Mouse (Mus musculus): ENCODE data around the gene Poldip3.

Gene Poldip3

GRCm38 (mm10) chr15:83122566-83123145, 26.5 kb downstream of the Poldip3 start, which contains the start of gene Rrp7a:
Rrp7a (minus strand) TSS chr15:83122801.
- peak; percentile 88 for DNase-seq

DNA sequence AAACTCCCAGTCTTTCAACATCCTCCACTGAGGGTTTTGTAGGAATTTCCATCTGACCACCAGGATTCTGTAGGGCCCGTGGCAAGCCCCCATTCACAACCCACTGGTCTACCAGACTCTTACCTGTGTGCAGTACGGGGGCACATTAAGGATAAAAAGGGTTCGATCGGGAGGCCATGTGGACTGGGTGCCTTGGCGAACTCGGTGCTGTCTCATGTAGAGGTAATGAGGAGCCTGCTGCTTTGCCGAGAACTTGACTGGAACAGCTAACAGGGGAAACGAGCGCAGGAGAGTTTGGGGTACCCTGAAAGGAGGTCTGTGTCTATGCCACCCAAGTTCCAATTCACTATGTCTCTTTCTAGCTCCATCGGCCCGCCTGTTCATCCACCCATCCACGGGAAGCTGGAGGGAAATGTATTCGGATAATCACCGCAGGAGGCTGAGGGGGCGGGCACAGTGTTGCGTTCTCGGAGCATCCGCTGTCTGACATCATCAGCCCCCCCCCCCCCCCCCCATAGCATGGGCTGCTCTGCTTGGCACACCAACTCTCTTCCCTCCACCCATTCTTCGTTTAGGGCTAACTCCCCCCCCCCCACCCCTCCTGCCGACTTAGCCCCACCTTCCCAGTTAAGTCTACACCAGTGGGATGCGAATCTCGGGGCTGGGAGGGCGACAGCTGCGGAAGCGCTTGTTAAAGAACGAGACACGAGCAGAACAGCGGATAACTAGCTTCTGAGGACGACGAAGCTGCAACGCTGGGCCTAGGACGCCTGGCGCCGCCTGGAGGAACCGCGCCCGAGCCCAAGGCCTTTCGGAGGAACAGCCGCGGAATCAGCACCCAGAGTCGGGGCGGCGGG, 27.2 kb downstream of the Poldip3 start:
- DNase-seq: peak; percentile 52

DNA sequence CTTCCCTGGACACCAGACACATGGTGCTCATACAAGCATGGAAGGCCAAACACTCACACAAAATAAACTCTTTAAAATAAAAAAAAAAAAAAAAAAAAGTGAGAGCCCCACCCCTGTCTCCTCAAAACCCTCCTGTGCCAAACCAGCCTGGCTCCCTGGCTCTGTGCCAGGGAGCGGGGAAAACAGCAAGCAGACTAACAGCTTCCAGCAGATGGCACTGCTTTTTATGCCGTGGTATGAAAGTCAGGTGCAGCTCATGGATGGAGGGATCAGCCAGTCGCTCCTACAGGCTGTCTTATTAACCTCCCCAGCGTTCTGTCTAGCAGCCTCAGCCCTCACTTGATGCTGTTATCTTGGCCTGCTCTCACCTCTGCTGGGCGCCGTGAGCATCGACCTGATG, 30.8 kb downstream of the Poldip3 start:
- DNase-seq: peak; percentile 71

GRCm38 (mm10) chr15:83115071-83115470, 34.1 kb downstream of the Poldip3 start:
- no peak for DNase-seq

- no peak for DNase-seq
Measured at GRCm38 (mm10) chr15:83114106-83114505, 35.1 kb downstream of the Poldip3 start.

DNA sequence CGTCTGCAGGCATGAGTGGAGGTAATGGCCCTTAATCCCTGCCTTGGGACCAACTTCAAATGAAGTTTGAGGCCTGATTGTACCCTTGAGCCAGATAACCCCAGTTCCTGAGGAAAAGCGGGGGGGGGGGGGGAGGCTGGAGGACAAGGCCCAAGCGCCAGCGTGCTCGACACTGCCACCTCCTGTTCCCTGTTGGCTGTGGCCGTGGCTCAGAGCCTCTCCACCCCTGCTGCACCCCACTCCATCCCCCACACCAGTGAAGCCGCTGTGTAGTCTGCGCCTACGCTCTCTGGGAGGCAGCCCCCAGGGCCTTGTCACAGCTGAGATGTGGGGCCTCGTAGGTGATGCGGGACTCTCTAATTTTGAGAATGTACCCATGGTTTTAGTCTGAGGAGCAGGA, 36.3 kb downstream of the Poldip3 start:
- no peak for DNase-seq

DNA sequence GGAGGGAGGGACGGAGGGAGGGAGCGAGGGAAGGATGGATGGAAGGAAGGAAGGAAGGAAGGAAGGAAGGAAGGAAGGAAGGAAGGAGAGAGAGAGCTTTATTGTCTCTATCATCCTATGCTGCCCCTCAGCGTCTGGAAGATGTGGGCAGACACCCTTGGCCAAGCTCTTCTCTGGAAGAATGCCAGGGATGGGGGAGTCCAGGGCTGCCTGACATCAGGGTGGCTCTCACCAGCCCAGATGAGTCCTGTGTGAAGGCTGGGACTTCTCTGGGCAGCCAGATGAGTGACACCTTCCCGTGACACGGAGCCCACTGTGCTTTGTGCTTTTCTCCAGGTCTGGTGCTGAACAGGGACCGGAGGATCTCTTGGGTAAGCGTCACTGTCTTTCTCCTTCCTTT, 37.3 kb downstream of the Poldip3 start:
- no peak for DNase-seq

DNA sequence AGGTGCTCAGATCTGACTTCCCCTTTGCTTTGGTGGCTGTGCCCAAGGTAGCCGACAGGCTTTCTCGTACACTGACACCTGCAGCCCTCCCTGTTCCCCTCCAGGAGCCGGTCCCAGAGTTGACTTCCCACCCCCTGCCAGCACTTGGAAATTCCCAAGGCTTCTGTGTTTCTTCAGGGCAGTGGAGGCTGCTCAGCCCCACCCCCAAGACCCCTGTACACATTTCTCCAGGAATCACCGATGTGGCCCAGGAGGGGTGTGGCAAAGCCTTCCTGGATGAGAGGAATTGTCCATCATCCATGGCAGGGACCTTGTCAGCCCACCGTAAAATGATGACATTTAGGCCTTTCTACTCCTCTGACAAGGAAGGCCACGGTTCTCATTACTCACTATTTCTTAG, 37.9 kb downstream of the Poldip3 start:
- no peak for DNase-seq

GRCm38 (mm10) chr15:83107814-83108213, 41.4 kb downstream of the Poldip3 start:
- DNase-seq: no peak

- no peak for DNase-seq
Measured at GRCm38 (mm10) chr15:83106426-83106825, 42.8 kb downstream of the Poldip3 start.

DNA sequence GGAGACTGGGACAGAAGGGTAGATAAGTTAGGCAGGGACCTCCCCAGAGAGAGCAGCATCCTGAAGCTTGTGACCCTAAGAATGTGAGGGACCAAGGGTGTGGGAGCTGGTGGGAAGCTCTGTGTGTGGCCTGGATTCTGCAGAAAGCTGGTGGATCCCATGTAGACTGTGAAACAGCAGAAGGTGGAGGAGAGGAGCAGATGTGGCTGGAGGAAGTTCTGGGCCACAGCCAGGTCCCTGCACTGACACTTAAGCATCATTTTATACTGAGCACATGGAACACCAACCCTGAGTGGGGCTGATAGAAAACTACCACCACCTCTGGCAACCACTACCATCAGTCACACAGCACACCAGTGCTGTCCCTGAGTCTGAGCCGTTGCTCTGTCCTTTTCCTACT, 46.1 kb downstream of the Poldip3 start:
- no peak for DNase-seq

GRCm38 (mm10) chr15:83100332-83100662, 48.9 kb downstream of the Poldip3 start:
- no peak for DNase-seq

DNA sequence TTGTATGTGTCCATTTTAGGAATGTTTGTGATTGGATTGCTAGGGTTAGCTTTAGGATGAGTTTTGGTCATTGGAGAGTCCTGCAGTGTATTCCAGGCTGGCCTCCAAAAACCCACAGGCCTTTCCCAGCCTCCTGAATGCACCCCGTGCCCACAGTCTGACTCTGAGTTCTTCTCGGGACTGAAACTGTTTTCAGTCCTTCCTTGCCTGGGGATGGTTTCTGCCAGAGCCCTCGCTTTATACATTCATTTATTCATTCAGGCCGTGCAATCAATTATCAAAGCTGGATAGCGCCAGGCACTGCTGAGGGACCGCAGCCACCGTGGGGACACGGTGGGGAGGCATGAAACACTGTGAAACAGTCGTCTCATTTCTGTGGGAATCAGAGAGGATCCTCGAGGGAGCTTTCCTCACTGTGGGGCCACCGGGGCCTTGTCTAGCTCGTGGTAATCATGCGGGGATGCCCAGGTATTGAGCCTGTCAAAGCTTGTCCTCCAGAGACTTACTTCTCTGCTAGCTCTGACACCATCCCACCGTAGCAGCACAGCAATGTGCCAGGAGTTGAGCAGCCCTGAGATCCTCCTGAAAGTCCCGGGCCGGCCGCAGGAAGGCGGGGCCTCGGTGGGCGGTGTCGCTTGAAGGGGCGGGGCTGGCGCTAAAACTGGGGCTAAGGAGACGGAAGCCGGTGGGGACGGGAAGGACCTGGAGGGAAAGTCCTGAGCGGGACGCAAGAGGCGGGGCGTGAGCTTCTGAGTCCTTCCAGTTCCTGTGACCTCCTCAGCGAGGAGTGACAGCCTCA, 49.5 kb downstream of the Poldip3 start:
- DNase-seq: no peak

GRCm38 (mm10) chr15:83095950-83096349, 53.2 kb downstream of the Poldip3 start:
- no peak for DNase-seq

- no peak for DNase-seq
Measured at GRCm38 (mm10) chr15:83093687-83094086, 55.5 kb downstream of the Poldip3 start.

DNA sequence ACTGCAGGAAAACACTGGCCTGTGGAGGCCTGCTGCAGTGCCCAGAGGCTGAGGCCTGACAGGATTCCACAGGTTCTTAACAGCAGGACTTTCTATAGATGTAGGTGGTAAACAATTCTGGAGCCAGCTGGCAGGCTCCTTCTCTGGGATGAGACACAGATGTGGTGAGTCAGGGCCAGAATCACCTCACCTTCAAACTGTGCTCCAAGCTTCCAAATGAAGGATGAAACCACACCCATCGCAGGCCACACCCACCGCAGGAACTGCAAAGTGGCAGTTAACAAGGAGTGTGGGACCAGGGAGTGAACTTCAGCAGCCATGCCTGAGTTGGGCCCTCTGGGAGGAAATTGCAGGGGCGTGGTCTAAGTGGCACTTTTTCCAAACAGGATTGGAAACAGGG, 58.3 kb downstream of the Poldip3 start:
- no peak for DNase-seq

DNA sequence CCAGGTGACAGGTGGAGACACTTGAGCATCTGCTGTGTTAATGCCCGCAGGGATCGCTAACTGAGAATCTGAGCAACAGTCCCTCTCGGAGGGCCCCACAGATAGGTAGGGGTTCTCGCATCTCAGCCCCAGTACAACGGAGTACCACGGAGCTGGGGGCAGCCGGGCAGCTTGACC, 59.9 kb downstream of the Poldip3 start, which contains the start of gene Serhl:
Serhl (plus strand) TSS at position 78 of the 177 bp plus-strand sequence.
- no peak for DNase-seq

GRCm38 (mm10) chr15:83088495-83089428, 60.4 kb downstream of the Poldip3 start:
- DNase-seq: no peak

DNA sequence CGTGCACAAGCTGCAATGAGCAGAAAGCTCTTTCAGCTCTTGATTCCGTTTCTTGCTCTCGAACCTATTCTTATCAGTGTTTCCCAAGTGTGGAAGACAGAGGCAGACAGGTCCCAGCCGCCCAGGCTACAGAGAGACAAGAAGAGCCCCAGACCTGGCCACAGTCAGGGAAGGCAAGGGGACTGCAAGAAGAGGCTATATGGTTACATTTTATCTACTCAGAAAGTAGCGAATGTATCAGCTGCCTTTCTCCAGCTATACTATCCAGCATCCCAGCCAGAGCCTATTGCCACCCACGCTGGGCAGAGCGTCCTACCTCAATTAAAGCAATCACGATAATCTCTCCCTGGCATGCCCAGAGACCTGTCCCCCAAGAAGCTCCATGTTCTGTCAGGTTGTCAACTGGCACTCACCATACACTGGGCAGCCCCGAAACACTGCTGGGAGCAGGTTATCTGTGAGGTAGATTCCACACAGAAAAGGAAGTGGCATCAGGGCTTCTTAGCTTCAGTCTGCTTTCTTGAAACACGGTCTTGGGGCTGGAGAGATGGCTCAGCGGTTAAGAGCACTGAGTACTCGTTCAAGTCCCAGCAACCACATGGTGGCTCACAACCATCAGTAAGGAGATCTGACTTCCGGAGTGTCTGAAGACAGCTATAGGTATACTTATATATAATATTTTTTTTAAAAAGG, 62.4 kb downstream of the Poldip3 start:
- no peak for DNase-seq

DNA sequence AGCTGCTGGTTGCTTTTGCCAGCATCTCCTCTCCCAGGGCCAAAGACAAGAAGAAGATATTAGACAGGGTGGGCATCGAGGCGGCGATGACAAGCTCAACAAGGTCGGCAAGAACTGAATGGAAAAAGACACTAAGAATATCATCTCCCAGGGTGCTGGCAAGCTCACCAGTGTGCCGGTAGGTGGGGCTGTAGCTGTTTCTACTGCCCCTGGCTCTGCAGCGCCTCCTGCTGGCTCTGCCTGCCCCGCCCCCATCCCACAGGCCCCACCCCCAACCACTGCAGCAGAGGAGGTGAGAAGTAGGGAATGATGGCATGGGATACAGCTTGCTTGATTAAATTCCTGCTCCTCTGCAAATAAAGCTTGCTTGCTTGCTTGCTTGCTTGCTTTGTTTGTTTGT, 63.3 kb downstream of the Poldip3 start:
- DNase-seq: no peak

GRCm38 (mm10) chr15:83084022-83084640, 65.1 kb downstream of the Poldip3 start:
- no peak for DNase-seq

DNA sequence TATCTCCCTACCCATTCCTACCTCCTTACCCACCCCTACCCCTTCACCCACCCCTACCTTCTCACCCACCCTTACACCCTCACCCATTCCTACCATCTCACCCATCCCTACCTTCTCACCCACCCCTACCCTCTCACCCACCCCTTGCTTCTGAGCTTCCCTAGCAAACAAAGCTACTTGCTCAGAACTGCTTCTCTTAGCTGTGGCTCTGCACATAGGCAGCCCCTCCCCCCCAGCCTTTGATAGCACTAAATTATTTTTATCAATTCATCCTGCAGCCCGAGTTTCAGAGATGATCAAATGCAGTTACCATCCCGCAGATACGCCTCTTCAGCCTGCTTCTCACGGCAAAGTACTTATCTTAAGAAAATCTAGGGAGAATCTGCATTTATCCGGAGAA, 65.7 kb downstream of the Poldip3 start:
- DNase-seq: no peak

Data from cerebellum, adult 11-12 months (tissue).